8 mouse cellular contexts compared by ENCODE assay signal in genomic region chr17:31276922-31277918, GRCm38 (mm10). TPM values are rescaled to one million over a fixed set of nuclear protein-coding genes. Genes with fewer than 3 reads are reported as not detected.
DNase-seq lines count a peak whose midpoint lies in the region; ATAC-seq and TF ChIP-seq lines count a peak whose summit lies in the region.

Rsph1 (minus strand) TSS chr17:31277383.

- peak within 1 kb of the TSS; percentile 68 for H3K4me2 ChIP-seq in hindbrain, embryonic 13.5 days
- H3K4me2 ChIP-seq in lung, postnatal 0 days (replicated peaks; ENCODE audit: low read depth, low read length): peak within 1 kb of the TSS; percentile 71

- POLR2A ChIA-PET in Patski (lab: Charles Lee): no interaction called here

- no peak for TF ChIP-seq CTCF in Patski (IDR thresholded peaks at IDR 0.05)
- no peak for TF ChIP-seq CTCF in lung, postnatal 0 days (IDR thresholded peaks at IDR 0.05)

- 10% methylated on average over 44 of the region's 44 CpGs for WGBS in hindbrain, embryonic 13.5 days
- 11% methylated on average over 44 of the region's 44 CpGs for WGBS in lung, postnatal 0 days

- no peak within 1 kb of the TSS for H3K27ac ChIP-seq in hindbrain, embryonic 13.5 days
- H3K27ac ChIP-seq in lung, postnatal 0 days (ENCODE audit: low read length): peak within 1 kb of the TSS; percentile 47; the same call in 1 of the 2 replicates

- peak; percentile 58 for ATAC-seq in Patski
- peak; percentile 95 for ATAC-seq in hindbrain, embryonic 13.5 days (ENCODE audit: low FRiP score)
- peak; percentile 94 for ATAC-seq in lung, postnatal 0 days

- H3K27me3 ChIP-seq in Patski: no peaks in the 10 kb centered on the region
- H3K27me3 ChIP-seq in hindbrain, embryonic 13.5 days: no peaks in the 10 kb centered on the region
- H3K27me3 ChIP-seq in lung, postnatal 0 days (replicated peaks; ENCODE audit: insufficient read depth, low read length): no peaks in the 10 kb centered on the region

- no peaks in the 10 kb centered on the region for H3K36me3 ChIP-seq in hindbrain, embryonic 13.5 days
- H3K36me3 ChIP-seq in lung, postnatal 0 days (ENCODE audit: insufficient read depth, low read length): no peaks in the 10 kb centered on the region

- peak within 1 kb of the TSS; percentile 42 for H3K4me3 ChIP-seq in hindbrain, embryonic 13.5 days
- peak within 1 kb of the TSS; percentile 39 for H3K4me3 ChIP-seq in lung, postnatal 0 days (ENCODE audit: low read depth, low read length)

- CTCF ChIA-PET in Patski (lab: Charles Lee): no interaction called here

- TF ChIP-seq EP300 in lung, postnatal 0 days (IDR thresholded peaks at IDR 0.05): no peak

- peak within 1 kb of the TSS; percentile 57 for H3K9ac ChIP-seq in hindbrain, embryonic 13.5 days
- no peak within 1 kb of the TSS for H3K9ac ChIP-seq in lung, postnatal 0 days (replicated peaks; ENCODE audit: low read depth)

- H3K4me1 ChIP-seq in hindbrain, embryonic 13.5 days (replicated peaks): peaks cover 15% of the 10 kb centered on the region
- H3K4me1 ChIP-seq in lung, postnatal 0 days (ENCODE audit: insufficient read depth, low read depth, low read length): peaks cover 6% of the 10 kb centered on the region; the same call in 1 of the 2 replicates

- no peaks in the 10 kb centered on the region for H3K9me3 ChIP-seq in hindbrain, embryonic 13.5 days
- no peaks in the 10 kb centered on the region for H3K9me3 ChIP-seq in lung, postnatal 0 days (ENCODE audit: low read length)

- in situ Hi-C loops in Patski (cut with MboI; ENCODE audit: low pct_unique_long_range_greater_than_20kb): no loop called here

- DNase-seq in Patski (ENCODE audit: low read depth, low spot score): peak; percentile 27
- peak; percentile 100 for DNase-seq in cerebellum, postnatal 4 days (ENCODE audit: low spot score in 2 of 2)
- DNase-seq in frontal cortex, postnatal 36 days (ENCODE audit: low spot score in 2 of 2): peak; percentile 100
- DNase-seq in layer of hippocampus, postnatal 14 days (ENCODE audit: low spot score in 2 of 2): peak; percentile 100
- DNase-seq in lung, postnatal 0 days (ENCODE audit: low spot score): peak; percentile 94
- DNase-seq in ovary, adult 18-20 months (ENCODE audit: low spot score): peak; percentile 97
- peak; percentile 90 to 94 for DNase-seq in thymus, adult 18-20 months

RNA-seq across cellular contexts. Expression of gene Rsph1, which starts in this region (rescaled TPM):
- 3.1 TPM for polyA plus RNA-seq in Patski (2021)
- 5.4 and 9.0 TPM in 2 replicates for polyA plus RNA-seq in hindbrain, embryonic 13.5 days (2015; fragmentation: Nextera tagmentation; extraction: Ambion mirVana)
- 10 to 100 TPM; 13.5 to 20.8 TPM for total RNA-seq in layer of hippocampus, postnatal 14 days (2021)
- 21.4 and 25.2 TPM in 2 replicates for polyA plus RNA-seq in lung, postnatal 0 days (2015; fragmentation: Nextera tagmentation; extraction: Ambion mirVana)

Comparison
In these comparisons a context has a peak if more than half of its experiments do, and no peak if none do; other contexts are left out.
1. DNase-seq: peak in every context shown above with its lines; median percentile 100 in cerebellum, postnatal 4 days; 100 in frontal cortex, postnatal 36 days; 100 in layer of hippocampus, postnatal 14 days; 97 in ovary, adult 18-20 months; 94 in lung, postnatal 0 days; 92 in thymus, adult 18-20 months; 27 in Patski.